Mouse (Mus musculus): ENCODE measurements around the gene Fndc8. TPM values are rescaled to one million over a fixed set of nuclear protein-coding genes. Genes with fewer than 3 reads are reported as not detected.

Fndc8 gene
- total and polyA plus RNA-seq, 3 experiments, result 0.08 to 0.36 TPM; not detected in 1

GRCm38 (mm10) chr11:82888491-82888946 lies 3.4 kb upstream of the Fndc8 start:
- H3K27me3 ChIP-seq (replicated peaks), result peaks cover 11% of the 10 kb centered on the region
- H3K9me3 ChIP-seq (replicated peaks; ENCODE audit: low read length), result no peaks in the 10 kb centered on the region
- TF ChIP-seq ZC3H11A (IDR thresholded peaks at IDR 0.05; ENCODE audit: low read depth, low read length), result no peak
- TF ChIP-seq MXI1 (IDR thresholded peaks at IDR 0.05; ENCODE audit: low read depth, low read length), result no peak
- no peak for TF ChIP-seq KAT2A (IDR thresholded peaks at IDR 0.05; ENCODE audit: insufficient replicate concordance, low read length)
- no peak for TF ChIP-seq IRF4 (IDR thresholded peaks at IDR 0.05; ENCODE audit: low read depth, low read length)
- TF ChIP-seq BHLHE40 (IDR thresholded peaks at IDR 0.05; ENCODE audit: low read depth, low read length), result no peak
- TF ChIP-seq CHD1 (IDR thresholded peaks at IDR 0.05; ENCODE audit: low read depth, low read length), result no peak
- no peak for TF ChIP-seq ZMIZ1 (IDR thresholded peaks at IDR 0.05; ENCODE audit: low read depth, low read length)
- TF ChIP-seq POLR2AphosphoS2 (IDR thresholded peaks at IDR 0.05; ENCODE audit: low read depth, low read length), result no peak
- TF ChIP-seq ETS1 (conservative IDR thresholded peaks at IDR 0.05; ENCODE audit: low read depth, low read length), result no peak
- TF ChIP-seq RAD21 (IDR thresholded peaks at IDR 0.05; ENCODE audit: low read depth, low read length), result no peak
- no peak for TF ChIP-seq ELF1 (IDR thresholded peaks at IDR 0.05; ENCODE audit: low read depth, low read length)
- no peak for TF ChIP-seq ZNF384 (IDR thresholded peaks at IDR 0.05; ENCODE audit: low read depth, low read length)
- TF ChIP-seq PAX5 (IDR thresholded peaks at IDR 0.05; ENCODE audit: low read length), result no peak
- TF ChIP-seq NELFE (IDR thresholded peaks at IDR 0.05; ENCODE audit: low read depth, low read length), result no peak
- TF ChIP-seq MEF2A (IDR thresholded peaks at IDR 0.05; ENCODE audit: borderline replicate concordance, low read depth, low read length), result no peak
- no peak for TF ChIP-seq NRF1 (IDR thresholded peaks at IDR 0.05; ENCODE audit: low read depth, low read length)
- no peak for TF ChIP-seq MYC (IDR thresholded peaks at IDR 0.05; ENCODE audit: low read depth, low read length)
- no peak for TF ChIP-seq ZKSCAN1 (IDR thresholded peaks at IDR 0.05; ENCODE audit: borderline replicate concordance, low read depth, low read length)
- TF ChIP-seq GABPA (IDR thresholded peaks at IDR 0.05; ENCODE audit: insufficient replicate concordance, low read depth, low read length), result no peak
- dilution Hi-C loops (cut with MboI; ENCODE audit: extremely low pct_ligation_motif_present, extremely low pct_unique_long_range_greater_than_20kb, low sequenced_read_pairs), result no loop called here
- peaks cover 7 to 24% of the 10 kb centered on the region in 2 experiments for H3K4me1 ChIP-seq (ENCODE audit: control insufficient read depth in 1 of 2, insufficient read depth in 2 of 2)
- no peak overlapping the region for H3K4me3 ChIP-seq (replicated peaks in 1 of 3; ENCODE audit: low read depth in 2 of 3, low read length in 2 of 3, poor library complexity in 1 of 3)
- no peak overlapping the region for H3K9ac ChIP-seq (ENCODE audit: insufficient read depth, low read depth)
- H3K4me2 ChIP-seq (ENCODE audit: insufficient read depth, low read depth, poor library complexity, severe bottlenecking), result peak overlapping the region; percentile 51; the same call in 1 of the 2 replicates
- H3K27ac ChIP-seq (ENCODE audit: insufficient read depth, low read depth), result no peak overlapping the region
- H3K36me3 ChIP-seq (replicated peaks in 1 of 2; ENCODE audit: control insufficient read depth in 1 of 2, insufficient read depth in 1 of 2, low read length in 1 of 2), result peaks cover 3 to 38% of the 10 kb centered on the region in 2 experiments
- H3K79me2 ChIP-seq (replicated peaks; ENCODE audit: control insufficient read depth, extremely low read depth, insufficient read depth, poor library complexity, severe bottlenecking), result 0 out of 2 replicates have a peak, but pooled peaks cover 5% of the 10 kb centered on the region
- DNase-seq (ENCODE audit: extremely low read depth), result no peak
- in situ Hi-C loops (cut with MboI; ENCODE audit: low pct_ligation_motif_present, low pct_unique_long_range_greater_than_20kb, low sequenced_read_pairs), result loop anchor here (5.0 to 10.0 kb wide), 5 partner anchors 41 to 634 kb away; no protein-coding TSS in a partner anchor

All from CH12.LX (cell line).